Mouse (Mus musculus) liver, embryonic 14.5 days (tissue): Measurements from ENCODE around the gene Cst9.

Experiments
- CTCF ChIP-seq: IDR thresholded peaks from 2 replicates; pipeline ENCODE4 v1.5.1; 2016; ENCODE audit warnings: antibody characterized with exemption, low read depth, control low read depth
- EP300 ChIP-seq: IDR thresholded peaks from 2 replicates; pipeline ENCODE4 v1.6.1; 2016; ENCODE audit warnings: antibody characterized with exemption, low read depth

- TF ChIP-seq EP300, result no peak
- no peak for TF ChIP-seq CTCF
Observed at GRCm38 (mm10) chr2:148801491-148801921, 33.4 kb upstream of the Cst9 start.
